8 mouse cellular contexts compared by ENCODE assay signal in genomic region chr3:122421042-122421702, GRCm38 (mm10).
DNase-seq lines count a peak whose midpoint lies in the region; ATAC-seq and TF ChIP-seq lines count a peak whose summit lies in the region.

No protein-coding gene starts in this region.

- no peaks in the 10 kb centered on the region for H3K36me3 ChIP-seq in heart, embryonic 10.5 days
- H3K36me3 ChIP-seq in C2C12 (ENCODE audit: control insufficient read depth, insufficient read depth), result peaks cover 20% of the 10 kb centered on the region
- no peaks in the 10 kb centered on the region for H3K36me3 ChIP-seq in forebrain, embryonic 14.5 days (ENCODE audit: control insufficient read depth, insufficient read depth, low read length)
- no peaks in the 10 kb centered on the region for H3K36me3 ChIP-seq in liver, embryonic 14.5 days (replicated peaks; ENCODE audit: control insufficient read depth, insufficient read depth, low read depth)
- H3K36me3 ChIP-seq in thymus, adult 2 months (ENCODE audit: control insufficient read depth, insufficient read depth, low read length), result no peaks in the 10 kb centered on the region

- TF ChIP-seq CTCF in C2C12 (IDR thresholded peaks at IDR 0.05; ENCODE audit: control insufficient read depth, insufficient read depth, insufficient read length), result no peak
- no peak for TF ChIP-seq CTCF in liver, embryonic 14.5 days (IDR thresholded peaks at IDR 0.05; ENCODE audit: low read depth)
- TF ChIP-seq CTCF in thymus, adult 2 months (IDR thresholded peaks at IDR 0.05; ENCODE audit: borderline replicate concordance, control insufficient read depth, extremely low read depth, insufficient read depth, low read length, poor library complexity), result no peak

- H3K79me2 ChIP-seq in C2C12 (ENCODE audit: control insufficient read depth, insufficient read depth), result peaks cover 70% of the 10 kb centered on the region

- TF ChIP-seq POLR2A in thymus, adult 2 months (IDR thresholded peaks at IDR 0.05; ENCODE audit: control insufficient read depth, extremely low read depth, insufficient read depth, low read length, poor library complexity), result no peak

- H3ac ChIP-seq in C2C12 (ENCODE audit: control insufficient read depth, insufficient read length, low read depth), result no peak overlapping the region

- peaks cover 19% of the 10 kb centered on the region for H3K27me3 ChIP-seq in heart, embryonic 10.5 days (ENCODE audit: insufficient read depth, poor library complexity, severe bottlenecking)
- H3K27me3 ChIP-seq in C2C12 (ENCODE audit: control insufficient read depth, insufficient read depth, insufficient read length), result no peaks in the 10 kb centered on the region
- 0 out of 2 replicates have a peak, but pooled peaks cover 3% of the 10 kb centered on the region for H3K27me3 ChIP-seq in forebrain, embryonic 14.5 days (replicated peaks; ENCODE audit: control insufficient read depth, insufficient read depth, low read length)
- peaks cover 32% of the 10 kb centered on the region for H3K27me3 ChIP-seq in liver, embryonic 14.5 days (ENCODE audit: control insufficient read depth, insufficient read depth, low read length)
- peaks cover 6% of the 10 kb centered on the region; the same call in 1 of the 2 replicates for H3K27me3 ChIP-seq in thymus, adult 2 months (ENCODE audit: control insufficient read depth, insufficient read depth, low read length)

- 10% methylated on average over 13 of the region's 13 CpGs for WGBS in heart, embryonic 10.5 days
- WGBS in forebrain, embryonic 14.5 days, result 4% methylated on average over 13 of the region's 13 CpGs
- 17% methylated on average over 13 of the region's 13 CpGs for WGBS in liver, embryonic 14.5 days (ENCODE audit: insufficient replicate concordance)
- WGBS in thymus, adult 2 months, result 75% methylated on average over 13 of the region's 13 CpGs

- H3K4me1 ChIP-seq in heart, embryonic 10.5 days, result peaks cover 40% of the 10 kb centered on the region
- peaks cover 3% of the 10 kb centered on the region; the same call in 1 of the 2 replicates for H3K4me1 ChIP-seq in forebrain, embryonic 14.5 days (ENCODE audit: control insufficient read depth, insufficient read depth, low read length)
- H3K4me1 ChIP-seq in liver, embryonic 14.5 days (replicated peaks; ENCODE audit: control insufficient read depth in 2 of 2, insufficient read depth in 2 of 2, low read length in 1 of 2), result peaks cover 0 to 7% of the 10 kb centered on the region in 2 experiments; a peak in 2 of 4 replicates
- peaks cover 5% of the 10 kb centered on the region; the same call in 1 of the 2 replicates for H3K4me1 ChIP-seq in thymus, adult 2 months (replicated peaks; ENCODE audit: control insufficient read depth, insufficient read depth, low read length)

- no peak for ATAC-seq in forebrain, embryonic 14.5 days
- no peak for ATAC-seq in liver, embryonic 14.5 days (ENCODE audit: insufficient read depth)
- no peak for ATAC-seq in erythroid progenitor cell, adult 5-6 weeks (replicated peaks; ENCODE audit: low FRiP score, poor library complexity, severe bottlenecking)

- H3K27ac ChIP-seq in heart, embryonic 10.5 days, result 0 out of 2 replicates have a peak overlapping the region, but pooled peaks have one; percentile 42
- H3K27ac ChIP-seq in forebrain, embryonic 14.5 days (ENCODE audit: low read depth, low read length), result no peak overlapping the region
- no peak overlapping the region for H3K27ac ChIP-seq in liver, embryonic 14.5 days
- no peak overlapping the region for H3K27ac ChIP-seq in thymus, adult 2 months (ENCODE audit: control insufficient read depth, insufficient read depth, low read length)

- peak overlapping the region; percentile 71 for H3K4me3 ChIP-seq in heart, embryonic 10.5 days
- H3K4me3 ChIP-seq in C2C12 (ENCODE audit: insufficient read depth, poor library complexity, severe bottlenecking), result peak overlapping the region; percentile 64
- H3K4me3 ChIP-seq in forebrain, embryonic 14.5 days (ENCODE audit: low read depth, low read length), result peak overlapping the region; percentile 55
- peak overlapping the region in 1 of 2 experiments; percentile 53; a peak in 2 of 4 replicates for H3K4me3 ChIP-seq in liver, embryonic 14.5 days (ENCODE audit: insufficient read depth in 1 of 2, low read depth in 2 of 2, low read length in 2 of 2)
- no peak overlapping the region for H3K4me3 ChIP-seq in thymus, adult 2 months (ENCODE audit: control insufficient read depth, insufficient read depth, low read length)

- no peak for TF ChIP-seq EP300 in liver, embryonic 14.5 days (IDR thresholded peaks at IDR 0.05; ENCODE audit: low read depth)

- H3K4me2 ChIP-seq in forebrain, embryonic 14.5 days (ENCODE audit: low read length), result peak overlapping the region; percentile 94
- peak overlapping the region; percentile 61 for H3K4me2 ChIP-seq in liver, embryonic 14.5 days (ENCODE audit: low read depth)

- H3K9ac ChIP-seq in forebrain, embryonic 14.5 days (ENCODE audit: low read length), result no peak overlapping the region
- H3K9ac ChIP-seq in liver, embryonic 14.5 days (replicated peaks), result no peak overlapping the region

- H3K79me3 ChIP-seq in C2C12 (ENCODE audit: low read depth), result peaks cover 48% of the 10 kb centered on the region

- DNase-seq in heart, embryonic 10.5 days (ENCODE audit: low spot score), result no peak
- no peak for DNase-seq in heart, adult 18-20 months
- DNase-seq in forebrain, embryonic 14.5 days (ENCODE audit: low spot score), result peak; percentile 12
- no peak for DNase-seq in liver, embryonic 14.5 days (ENCODE audit: low read depth in 3 of 3, low spot score in 3 of 3)
- DNase-seq in thymus, adult 2 months, result no peak
- no peak for DNase-seq in kidney, adult 11 months

- no peaks in the 10 kb centered on the region for H3K9me3 ChIP-seq in heart, embryonic 10.5 days
- no peaks in the 10 kb centered on the region for H3K9me3 ChIP-seq in forebrain, embryonic 14.5 days (replicated peaks; ENCODE audit: control insufficient read depth, low read length)
- no peaks in the 10 kb centered on the region for H3K9me3 ChIP-seq in liver, embryonic 14.5 days (ENCODE audit: control insufficient read depth, low read length)

TF ChIP-seq in C2C12, 6 proteins besides CTCF, POLR2A, EP300 and RAD21:
- TF ChIP-seq MAX (IDR thresholded peaks at IDR 0.05), result no peak
- TF ChIP-seq FOSL1 (IDR thresholded peaks at IDR 0.05; ENCODE audit: insufficient read depth, low read length, poor library complexity, severe bottlenecking), result no peak
- no peak for TF ChIP-seq USF1 (IDR thresholded peaks at IDR 0.05; ENCODE audit: low read depth)
- TF ChIP-seq MYOG (IDR thresholded peaks at IDR 0.05; ENCODE audit: control insufficient read depth, extremely low read depth, insufficient read length), result no peak
- no peak for TF ChIP-seq CEBPB (IDR thresholded peaks at IDR 0.05; ENCODE audit: low read depth)
- TF ChIP-seq MYOD1 (IDR thresholded peaks at IDR 0.05; ENCODE audit: control insufficient read depth, insufficient read length, low read depth), result no peak
